Mouse (Mus musculus): ENCODE results near the gene Meis1. TPM values are rescaled to one million over a fixed set of nuclear protein-coding genes. Genes with fewer than 3 reads are reported as not detected.

Gene Meis1
- polyA plus RNA-seq, 1 experiment from 2014 or later, result 44.7 TPM

- H3K9me3 ChIP-seq (ENCODE audit: control insufficient read depth, low read length), result no peaks in the 10 kb centered on the region
- H3K4me2 ChIP-seq, result no peak overlapping the region
- H3K9ac ChIP-seq (ENCODE audit: low read depth, low read length), result no peak overlapping the region
- H3K36me3 ChIP-seq (ENCODE audit: control insufficient read depth, insufficient read depth, low read length), result no peaks in the 10 kb centered on the region
- 53% methylated on average over 2 of the region's 2 CpGs for WGBS
- H3K27ac ChIP-seq (ENCODE audit: low read depth, low read length), result no peak overlapping the region
- no peak overlapping the region for H3K4me3 ChIP-seq (ENCODE audit: low read depth, low read length)
- ATAC-seq (replicated peaks; ENCODE audit: low FRiP score) (no peak), DNase-seq (ENCODE audit: low spot score) (no peak)
- peaks cover 18% of the 10 kb centered on the region; the same call in 1 of the 2 replicates for H3K4me1 ChIP-seq (replicated peaks; ENCODE audit: control insufficient read depth, insufficient read depth, low read length)
- H3K27me3 ChIP-seq (replicated peaks; ENCODE audit: control insufficient read depth, insufficient read depth, low read length), result no peaks in the 10 kb centered on the region
Observed at GRCm38 (mm10) chr11:18883507-18883881, 135.3 kb downstream of the Meis1 start.

GRCm38 (mm10) chr11:18882747-18883506 is 135.9 kb downstream of the Meis1 start:
- H3K9ac ChIP-seq (ENCODE audit: low read depth, low read length), result no peak overlapping the region
- H3K4me1 ChIP-seq (replicated peaks; ENCODE audit: control insufficient read depth, insufficient read depth, low read length), result peaks cover 18% of the 10 kb centered on the region; the same call in 1 of the 2 replicates

DNA sequence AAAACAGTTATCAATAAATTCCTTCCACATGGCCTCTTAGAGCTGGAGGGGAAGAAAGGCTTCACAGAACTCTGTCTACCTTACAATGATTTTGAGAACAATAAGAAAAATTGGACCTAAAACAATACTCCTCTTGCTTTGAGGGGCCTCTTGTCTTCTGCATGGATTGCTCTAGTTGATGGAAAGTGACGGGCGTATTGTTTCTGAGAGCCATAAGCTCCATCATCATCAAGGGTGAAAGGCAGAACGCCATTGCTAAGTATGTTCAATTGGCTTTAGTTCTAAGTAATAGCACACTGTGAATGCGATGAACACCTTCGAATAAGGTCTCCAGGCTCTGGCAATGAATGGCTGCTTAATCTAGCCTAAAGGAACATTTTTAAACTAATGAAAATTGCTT is 136.5 kb downstream of the Meis1 start:
- no peak overlapping the region for H3K27ac ChIP-seq (ENCODE audit: low read depth, low read length)
- WGBS, result 89% methylated on average over 5 of the region's 5 CpGs
- no peak for ATAC-seq (replicated peaks; ENCODE audit: low FRiP score)
- H3K36me3 ChIP-seq (ENCODE audit: control insufficient read depth, insufficient read depth, low read length), result no peaks in the 10 kb centered on the region
- no peak overlapping the region for H3K4me3 ChIP-seq (ENCODE audit: low read depth, low read length)
- H3K4me1 ChIP-seq (replicated peaks; ENCODE audit: control insufficient read depth, insufficient read depth, low read length), result peaks cover 18% of the 10 kb centered on the region; the same call in 1 of the 2 replicates
- no peak for DNase-seq (ENCODE audit: low spot score)
- H3K4me2 ChIP-seq, result no peak overlapping the region
- H3K9ac ChIP-seq (ENCODE audit: low read depth, low read length), result no peak overlapping the region
- no peaks in the 10 kb centered on the region; the same call in 1 of the 2 replicates for H3K27me3 ChIP-seq (replicated peaks; ENCODE audit: control insufficient read depth, insufficient read depth, low read length)
- no peaks in the 10 kb centered on the region for H3K9me3 ChIP-seq (ENCODE audit: control insufficient read depth, low read length)

More at GRCm38 (mm10) chr11:18882747-18883506, 135.9 kb downstream of the Meis1 start:
- ATAC-seq (replicated peaks; ENCODE audit: low FRiP score) (no peak), DNase-seq (ENCODE audit: low spot score) (no peak)
- Histone ChIP-seq H3K27me3 (replicated peaks; ENCODE audit: control insufficient read depth, insufficient read depth, low read length) (no peaks in the 10 kb centered on the region), H3K27ac (ENCODE audit: low read depth, low read length) (no peak overlapping the region), H3K4me2 (no peak overlapping the region), H3K4me3 (ENCODE audit: low read depth, low read length) (no peak overlapping the region), H3K9me3 (ENCODE audit: control insufficient read depth, low read length) (no peaks in the 10 kb centered on the region), H3K36me3 (ENCODE audit: control insufficient read depth, insufficient read depth, low read length) (no peaks in the 10 kb centered on the region)
- WGBS, result 79% methylated on average over 3 of the region's 3 CpGs

DNA sequence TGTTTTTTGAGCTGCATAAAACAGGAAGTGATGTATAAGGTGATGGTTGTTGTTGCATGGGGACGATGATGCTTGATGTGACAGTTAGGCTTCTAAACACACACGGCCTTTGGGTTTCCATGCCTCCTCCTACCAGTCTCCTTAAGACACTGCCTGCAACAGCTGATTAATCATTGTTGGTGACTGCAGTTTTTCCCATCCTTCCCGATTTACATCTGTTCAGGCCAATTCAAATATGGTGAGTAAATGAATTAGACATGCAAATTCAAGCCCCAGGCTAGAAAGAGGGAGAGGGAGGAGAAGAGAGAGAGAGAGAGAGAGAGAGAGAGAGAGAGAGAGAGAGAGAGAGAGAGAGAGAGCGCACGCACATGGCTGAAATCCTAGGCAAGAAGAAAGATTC is 138.0 kb downstream of the Meis1 start:
- H3K27ac ChIP-seq (ENCODE audit: low read depth, low read length), result no peak overlapping the region
- DNase-seq (ENCODE audit: low spot score) (no peak), ATAC-seq (replicated peaks; ENCODE audit: low FRiP score) (no peak)
- peaks cover 16% of the 10 kb centered on the region for H3K4me1 ChIP-seq (replicated peaks; ENCODE audit: control insufficient read depth, insufficient read depth, low read length)
- H3K9ac ChIP-seq (ENCODE audit: low read depth, low read length), result no peak overlapping the region
- H3K4me2 ChIP-seq, result no peak overlapping the region
- WGBS, result 71% methylated on average over 5 of the region's 5 CpGs
- H3K4me3 ChIP-seq (ENCODE audit: low read depth, low read length), result no peak overlapping the region
- H3K36me3 ChIP-seq (ENCODE audit: control insufficient read depth, insufficient read depth, low read length), result no peaks in the 10 kb centered on the region
- peaks cover 14% of the 10 kb centered on the region for H3K27me3 ChIP-seq (replicated peaks; ENCODE audit: control insufficient read depth, insufficient read depth, low read length)
- H3K9me3 ChIP-seq (ENCODE audit: control insufficient read depth, low read length), result no peaks in the 10 kb centered on the region

- H3K4me1 ChIP-seq (replicated peaks; ENCODE audit: control insufficient read depth, insufficient read depth, low read length), result peaks cover 20% of the 10 kb centered on the region
- H3K27ac ChIP-seq (ENCODE audit: low read depth, low read length), result no peak overlapping the region
- DNase-seq (ENCODE audit: low spot score) (no peak), ATAC-seq (replicated peaks; ENCODE audit: low FRiP score) (no peak)
- 0 out of 2 replicates have a peak overlapping the region, but pooled peaks have one; percentile 43 for H3K4me3 ChIP-seq (ENCODE audit: low read depth, low read length)
- no peaks in the 10 kb centered on the region for H3K36me3 ChIP-seq (ENCODE audit: control insufficient read depth, insufficient read depth, low read length)
- no peaks in the 10 kb centered on the region for H3K9me3 ChIP-seq (ENCODE audit: control insufficient read depth, low read length)
- WGBS, result 0% methylated on average over 1 of the region's 1 CpGs
- H3K27me3 ChIP-seq (replicated peaks; ENCODE audit: control insufficient read depth, insufficient read depth, low read length), result peaks cover 28% of the 10 kb centered on the region
- no peak overlapping the region for H3K9ac ChIP-seq (ENCODE audit: low read depth, low read length)
- peak overlapping the region; percentile 81 for H3K4me2 ChIP-seq
Observed at GRCm38 (mm10) chr11:18879456-18879818, 139.3 kb downstream of the Meis1 start.

DNA sequence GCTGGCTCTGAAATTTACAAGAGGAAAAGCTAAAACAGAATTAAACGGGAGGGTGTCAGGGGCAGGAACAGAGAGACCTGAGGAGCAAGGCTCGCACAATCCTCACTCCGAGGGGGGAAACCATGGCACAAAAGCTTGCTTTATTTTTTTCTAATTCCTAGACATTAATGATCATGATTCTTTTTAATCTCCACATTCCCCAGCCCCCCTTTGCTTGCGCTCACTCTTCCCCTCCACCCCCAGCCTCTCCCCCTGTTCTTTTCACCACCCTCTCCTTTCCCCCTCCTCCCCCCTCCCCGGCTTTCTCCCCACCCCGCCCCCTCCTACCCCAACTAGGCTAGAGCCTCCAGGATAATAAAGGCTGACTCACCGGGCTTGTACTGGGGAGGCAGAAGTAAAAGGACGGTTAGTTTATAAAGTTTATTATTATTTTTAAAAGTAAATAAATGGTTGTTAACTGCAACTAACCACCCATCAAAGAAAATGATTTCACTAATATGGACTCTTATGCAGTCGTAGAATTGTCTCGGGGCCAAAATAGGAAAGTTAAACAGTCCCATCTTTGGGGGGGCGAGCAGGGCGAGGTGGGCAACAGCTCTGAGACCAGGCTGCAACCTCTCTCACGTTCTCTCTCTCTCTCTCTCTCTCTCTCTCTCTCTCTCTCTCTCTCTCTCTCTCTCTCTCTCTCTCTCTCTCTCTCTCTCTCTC is 139.9 kb downstream of the Meis1 start:
- WGBS, result 3% methylated on average over 13 of the region's 13 CpGs
- H3K4me1 ChIP-seq (replicated peaks; ENCODE audit: control insufficient read depth, insufficient read depth, low read length), result peaks cover 15% of the 10 kb centered on the region
- peak overlapping the region; percentile 46 for H3K9ac ChIP-seq (ENCODE audit: low read depth, low read length)
- H3K4me3 ChIP-seq (ENCODE audit: low read depth, low read length), result peak overlapping the region; percentile 43
- H3K36me3 ChIP-seq (ENCODE audit: control insufficient read depth, insufficient read depth, low read length), result no peaks in the 10 kb centered on the region
- H3K4me2 ChIP-seq, result peak overlapping the region; percentile 81
- H3K27me3 ChIP-seq (replicated peaks; ENCODE audit: control insufficient read depth, insufficient read depth, low read length), result peaks cover 33% of the 10 kb centered on the region
- peak overlapping the region; percentile 85 for H3K27ac ChIP-seq (ENCODE audit: low read depth, low read length)
- no peak for DNase-seq (ENCODE audit: low spot score)
- ATAC-seq (replicated peaks; ENCODE audit: low FRiP score), result peak; percentile 32; the same call in 1 of the 2 replicates
- H3K9me3 ChIP-seq (ENCODE audit: control insufficient read depth, low read length), result no peaks in the 10 kb centered on the region

DNA sequence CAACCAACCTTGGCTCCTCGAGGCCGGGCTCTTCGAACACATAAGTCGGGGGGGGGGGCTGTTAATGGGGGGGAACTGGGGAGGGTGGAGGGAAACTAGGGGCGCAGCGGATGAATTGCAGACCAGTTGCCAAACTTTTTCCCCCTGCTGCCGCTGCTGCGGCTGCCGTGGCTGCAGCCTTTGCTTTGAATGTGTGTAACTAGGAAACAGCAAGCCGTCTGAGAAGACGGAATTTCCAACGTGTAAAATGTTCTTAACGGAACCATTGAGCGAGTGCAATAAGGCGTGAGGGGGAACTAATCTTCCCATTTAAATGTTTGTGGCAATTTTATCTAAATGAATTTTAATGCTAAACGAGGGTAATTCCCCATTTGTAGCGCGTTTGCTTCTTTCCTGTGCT is 140.8 kb downstream of the Meis1 start:
- Histone ChIP-seq H3K4me1 (replicated peaks; ENCODE audit: control insufficient read depth, insufficient read depth, low read length) (peaks cover 14% of the 10 kb centered on the region), H3K9ac (ENCODE audit: low read depth, low read length) (peak overlapping the region; percentile 59), H3K27me3 (replicated peaks; ENCODE audit: control insufficient read depth, insufficient read depth, low read length) (peaks cover 37% of the 10 kb centered on the region), H3K9me3 (ENCODE audit: control insufficient read depth, low read length) (no peaks in the 10 kb centered on the region), H3K36me3 (ENCODE audit: control insufficient read depth, insufficient read depth, low read length) (no peaks in the 10 kb centered on the region), H3K27ac (ENCODE audit: low read depth, low read length) (peak overlapping the region; percentile 85), H3K4me3 (ENCODE audit: low read depth, low read length) (peak overlapping the region; percentile 43), H3K4me2 (peak overlapping the region; percentile 81)
- under 1% methylated on average over 18 of the region's 18 CpGs for WGBS
- no peak for DNase-seq (ENCODE audit: low spot score)
- 0 out of 2 replicates have a peak, but pooled peaks have one; percentile 11 for ATAC-seq (replicated peaks; ENCODE audit: low FRiP score)

GRCm38 (mm10) chr11:18877626-18878011 is 141.2 kb downstream of the Meis1 start:
- Histone ChIP-seq H3K4me2 (peak overlapping the region; percentile 81), H3K4me1 (replicated peaks; ENCODE audit: control insufficient read depth, insufficient read depth, low read length) (peaks cover 14% of the 10 kb centered on the region), H3K9ac (ENCODE audit: low read depth, low read length) (peak overlapping the region; percentile 59), H3K4me3 (ENCODE audit: low read depth, low read length) (peak overlapping the region; percentile 43), H3K9me3 (ENCODE audit: control insufficient read depth, low read length) (no peaks in the 10 kb centered on the region), H3K36me3 (ENCODE audit: control insufficient read depth, insufficient read depth, low read length) (no peaks in the 10 kb centered on the region), H3K27me3 (replicated peaks; ENCODE audit: control insufficient read depth, insufficient read depth, low read length) (peaks cover 37% of the 10 kb centered on the region), H3K27ac (ENCODE audit: low read depth, low read length) (peak overlapping the region; percentile 85)
- ATAC-seq (replicated peaks; ENCODE audit: low FRiP score), result peak; percentile 76
- 0% methylated on average over 25 of the region's 27 CpGs for WGBS
- DNase-seq (ENCODE audit: low spot score), result peak; percentile 80
